Mouse (Mus musculus) lung, postnatal 4 days (tissue): ENCODE results near the gene Spg7.
"Not testable (repeated sequence)": the region's sequence is repeated elsewhere in the genome, so short reads cannot be mapped to it uniquely, and the experiment has no call there.

Source experiments
- DNase-seq, 2 experiments: peaks; one replicate each; pipeline ENCODE4 v3.0.0; 2021

Spg7 gene

DNA sequence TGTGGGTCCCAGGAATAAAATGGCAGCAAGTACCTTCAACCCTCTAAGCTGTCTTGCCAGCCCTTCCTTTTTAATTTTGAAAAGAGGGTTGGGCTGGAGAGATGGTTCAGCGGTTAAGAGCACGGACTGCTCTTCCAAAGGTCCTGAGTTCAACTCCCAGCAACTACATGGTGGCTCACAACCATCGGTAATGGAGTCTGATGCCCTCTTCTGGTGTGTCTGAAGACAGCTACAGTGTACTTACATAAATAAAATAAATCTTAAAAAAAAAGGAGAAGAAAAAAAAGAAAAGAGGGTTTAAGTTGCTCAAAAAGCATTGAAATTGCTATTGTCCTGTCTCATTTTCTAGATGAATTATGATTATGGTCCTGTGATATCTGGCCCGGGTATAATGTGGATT, 38.5 kb downstream of the Spg7 start:
- DNase-seq = no peak

DNA sequence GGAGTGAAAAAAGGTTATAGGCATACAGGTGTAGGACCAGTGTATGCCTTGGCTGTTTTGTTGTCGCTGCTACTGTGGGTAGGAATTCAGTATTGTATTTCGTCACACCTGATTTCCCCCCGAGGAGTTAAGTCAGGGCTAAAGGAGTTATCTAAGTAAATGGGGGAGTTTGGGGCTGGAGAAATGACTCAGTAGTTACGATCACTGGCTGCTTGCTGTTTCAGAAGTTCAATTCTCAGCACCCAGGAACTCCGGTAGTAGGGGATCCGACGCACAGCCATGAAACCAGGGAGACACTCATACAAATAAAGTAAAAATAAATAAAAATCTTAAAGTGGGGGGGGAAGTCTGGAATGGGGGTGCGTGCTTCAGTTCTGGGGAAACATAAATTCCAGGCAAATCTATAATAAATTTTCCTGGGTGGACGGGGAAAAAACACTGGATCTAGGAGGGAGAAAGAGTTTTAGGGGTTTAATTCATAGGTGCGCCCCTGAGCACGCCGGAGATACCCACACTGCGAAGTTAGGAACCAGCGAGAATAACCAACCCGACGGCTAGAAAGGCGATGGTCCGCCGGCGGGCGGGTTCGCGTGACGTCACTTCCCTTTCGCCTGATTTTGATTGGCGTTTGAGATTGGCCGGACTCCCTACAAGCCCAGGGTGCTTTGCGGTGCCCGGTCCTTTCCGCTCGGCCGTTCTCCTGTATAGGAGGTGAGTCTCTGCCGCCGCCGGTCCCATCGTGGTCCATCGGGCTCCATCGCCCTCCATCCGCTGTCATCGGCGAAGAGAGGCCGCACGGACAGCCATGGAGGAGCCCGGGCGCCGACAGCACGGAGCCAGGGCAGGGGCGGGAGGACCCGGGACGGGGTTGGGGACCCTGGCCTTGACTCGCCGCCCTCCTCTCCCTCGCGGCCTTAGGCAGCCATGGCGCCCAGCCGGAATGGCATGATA, 39.3 kb downstream of the Spg7 start, which contains the start of gene Rpl13:
Rpl13 (plus strand) TSS at position 616 of the 951 bp plus-strand sequence.
- DNase-seq = peak; percentile 98

DNA sequence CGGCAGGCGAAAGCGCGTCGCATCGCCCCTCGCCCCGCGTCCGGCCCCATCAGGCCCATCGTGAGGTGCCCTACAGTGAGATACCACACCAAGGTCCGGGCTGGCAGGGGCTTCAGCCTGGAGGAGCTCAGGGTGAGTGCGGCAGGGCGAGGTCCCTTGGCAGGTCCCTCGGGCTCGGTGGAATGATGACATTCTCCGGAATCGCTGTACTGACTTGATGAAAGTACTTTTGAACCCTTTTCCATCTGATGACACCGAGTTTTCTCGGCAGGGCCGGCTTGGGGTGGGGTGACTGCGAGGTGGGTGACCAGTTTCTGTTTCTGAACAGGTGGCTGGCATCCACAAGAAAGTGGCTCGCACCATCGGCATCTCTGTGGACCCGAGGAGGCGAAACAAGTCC, 40.1 kb downstream of the Spg7 start:
- not testable (repeated sequence) for DNase-seq

DNA sequence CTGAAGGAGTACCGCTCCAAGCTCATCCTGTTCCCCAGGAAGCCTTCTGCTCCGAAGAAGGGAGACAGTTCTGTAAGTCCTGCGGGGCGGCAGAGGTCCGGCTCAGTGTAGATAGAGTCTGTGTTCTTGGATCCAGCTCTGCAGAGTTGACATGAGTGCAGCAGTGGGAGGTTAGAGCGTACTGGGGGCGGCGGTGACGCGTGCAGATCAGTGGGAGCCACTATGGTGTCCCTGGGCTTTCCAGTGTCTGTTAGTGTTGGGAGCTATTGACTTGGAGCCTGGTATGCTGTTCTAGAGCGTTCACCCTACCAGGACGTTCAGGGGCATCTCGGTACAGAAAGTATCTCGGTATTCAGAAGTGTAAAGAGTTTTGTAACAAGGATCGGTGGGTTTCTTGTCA, 40.5 kb downstream of the Spg7 start:
- DNase-seq = no peak

DNA sequence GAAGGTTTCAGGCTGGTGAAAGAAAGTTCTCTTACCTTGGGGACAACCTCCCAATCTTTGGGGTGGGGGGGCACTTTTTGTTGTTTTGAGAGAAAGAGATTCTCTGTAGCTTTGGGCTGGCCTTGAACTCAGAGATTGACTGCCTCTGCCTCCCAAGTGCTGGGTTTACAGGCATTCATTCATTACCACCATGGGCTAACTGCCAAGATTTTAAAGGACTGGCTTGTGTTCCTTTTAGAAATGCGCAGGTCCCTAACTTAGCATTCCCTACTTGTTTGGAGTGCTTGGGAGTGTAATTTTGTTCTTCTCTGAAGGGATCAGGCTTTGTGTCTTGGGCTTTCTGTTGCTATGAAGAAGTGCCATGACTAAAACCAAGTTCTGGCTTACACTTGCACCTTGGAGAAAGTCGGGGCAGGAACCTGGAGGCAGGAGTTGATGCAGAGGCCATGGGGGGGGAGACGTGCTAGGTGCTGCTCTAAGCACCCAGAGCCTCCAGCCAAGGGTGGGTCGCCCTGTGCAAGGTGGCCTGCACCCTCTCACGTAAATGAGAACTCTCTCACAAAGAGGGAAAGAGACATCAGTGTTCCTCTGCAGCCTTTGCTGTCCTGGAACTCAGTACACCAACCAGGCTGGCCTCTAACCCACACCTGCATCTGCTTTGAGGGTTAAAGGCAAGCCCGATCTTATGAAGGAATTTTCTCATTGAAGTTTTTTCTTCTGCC, 41.5 kb downstream of the Spg7 start:
- no peak for DNase-seq

DNA sequence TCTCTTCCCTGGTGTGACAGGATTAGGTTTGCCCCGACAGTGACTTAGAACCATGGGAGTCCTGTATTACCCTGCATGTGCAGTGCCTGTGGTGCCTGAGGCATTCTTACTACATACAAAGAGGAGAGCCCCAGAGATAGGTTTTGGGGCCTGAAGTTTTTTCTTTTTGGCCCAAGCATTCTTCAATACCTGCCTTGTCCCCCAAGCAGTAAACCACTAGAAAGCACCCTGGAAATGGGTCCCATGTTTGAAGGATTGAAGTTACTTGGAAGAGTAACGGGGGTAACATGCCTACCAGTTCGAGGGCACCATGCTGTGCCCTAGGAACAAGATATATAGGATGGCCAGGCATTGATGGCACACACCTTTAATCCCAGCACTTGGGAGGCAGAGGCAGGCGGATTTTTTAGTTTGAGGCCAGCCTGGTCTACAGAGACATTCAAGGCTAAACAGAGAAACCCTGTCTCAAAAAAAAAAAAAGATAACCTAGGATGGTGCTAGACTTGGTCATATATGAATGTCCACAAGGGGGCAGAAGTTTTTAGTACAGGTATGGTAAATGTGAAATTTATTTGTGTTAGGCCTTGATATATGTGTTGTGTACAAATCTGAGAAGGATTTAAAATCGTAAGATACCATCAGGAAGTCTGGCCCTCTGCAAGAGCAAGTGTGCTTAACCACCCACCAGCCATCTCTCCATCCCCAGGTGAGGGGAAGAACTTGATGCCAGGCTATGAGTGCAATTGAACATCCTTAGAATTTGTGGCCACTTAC, 43.0 kb downstream of the Spg7 start:
- DNase-seq = no peak

DNA sequence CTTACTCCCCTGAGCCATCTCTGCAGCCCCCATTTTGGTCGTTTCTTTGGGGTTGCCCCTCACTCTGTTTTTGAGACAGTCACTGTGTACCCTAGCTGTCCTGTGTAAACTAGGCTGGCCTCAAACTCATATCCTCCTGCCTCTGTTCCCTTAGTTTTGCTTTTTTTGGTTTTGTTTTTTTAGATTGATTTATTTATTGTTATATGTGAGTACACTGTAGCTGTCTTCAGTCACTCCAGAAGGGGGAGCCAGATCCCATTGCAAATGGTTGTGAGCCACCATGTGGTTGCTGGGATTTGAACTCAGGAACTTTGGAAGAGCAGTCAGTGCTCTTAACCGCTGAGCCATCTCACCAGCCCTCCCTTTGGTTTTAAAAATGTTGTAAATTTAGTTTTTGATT, 43.8 kb downstream of the Spg7 start:
- peak in 1 of 2 experiments; percentile 34 for DNase-seq

DNA sequence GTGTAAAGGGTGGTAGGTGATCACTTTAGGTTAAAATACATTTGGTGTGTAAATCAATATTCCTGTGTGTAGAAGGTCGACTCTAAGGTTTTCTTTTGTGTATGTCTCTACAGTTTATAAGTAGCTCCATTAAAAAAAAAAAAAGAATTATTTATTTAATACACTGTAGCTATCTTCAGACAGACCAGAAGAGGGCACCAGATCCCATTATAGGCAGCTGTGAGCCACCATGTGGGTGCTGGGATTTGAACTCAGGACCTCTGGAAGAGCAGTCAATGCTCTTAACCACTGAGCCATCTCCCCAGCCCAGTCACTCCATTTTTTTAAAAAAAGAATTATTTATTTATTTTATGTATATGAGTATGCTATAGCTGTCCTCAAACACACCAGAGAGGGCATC, 45.3 kb downstream of the Spg7 start:
- no peak for DNase-seq

DNA sequence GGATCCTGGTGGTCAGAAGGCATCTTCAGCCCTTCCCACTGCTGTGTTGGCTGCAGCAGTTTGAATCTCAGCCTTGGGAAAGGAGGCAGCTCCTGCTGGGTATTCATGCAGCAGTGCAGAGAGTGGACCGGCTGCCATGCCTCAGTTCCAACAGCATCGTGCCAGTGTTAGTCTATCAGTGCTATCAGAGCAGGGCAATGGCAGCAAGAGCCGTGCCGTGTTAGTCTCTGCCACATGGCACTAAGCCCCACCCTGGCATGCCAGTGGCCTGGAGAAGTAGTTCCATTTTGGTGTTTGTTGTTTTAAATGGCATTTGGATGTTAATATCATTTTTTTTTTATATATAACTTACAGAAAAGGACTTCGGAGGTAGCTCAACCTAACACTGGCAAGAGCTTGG, 46.2 kb downstream of the Spg7 start:
- DNase-seq = no peak

DNA sequence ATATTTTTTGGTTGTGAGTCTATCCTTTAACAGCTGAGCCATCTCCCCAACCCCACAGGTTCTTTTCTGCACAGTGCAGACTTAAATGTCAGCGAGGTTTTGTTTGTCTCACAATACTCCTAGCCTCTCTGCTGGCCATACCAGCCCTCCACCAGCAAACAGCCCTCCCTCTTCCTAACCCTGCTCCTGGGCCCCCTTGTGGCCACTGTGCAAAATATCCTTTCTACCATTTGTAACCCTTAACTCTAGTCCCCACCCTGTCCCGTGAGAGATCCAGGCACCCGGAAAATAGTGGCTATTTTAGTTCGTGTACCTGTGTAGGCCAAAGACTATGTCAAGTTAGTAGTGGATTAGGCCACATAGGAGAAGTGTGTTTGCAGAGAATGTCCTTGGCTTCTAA, 47.9 kb downstream of the Spg7 start:
- peak; percentile 54 to 66 for DNase-seq

DNA sequence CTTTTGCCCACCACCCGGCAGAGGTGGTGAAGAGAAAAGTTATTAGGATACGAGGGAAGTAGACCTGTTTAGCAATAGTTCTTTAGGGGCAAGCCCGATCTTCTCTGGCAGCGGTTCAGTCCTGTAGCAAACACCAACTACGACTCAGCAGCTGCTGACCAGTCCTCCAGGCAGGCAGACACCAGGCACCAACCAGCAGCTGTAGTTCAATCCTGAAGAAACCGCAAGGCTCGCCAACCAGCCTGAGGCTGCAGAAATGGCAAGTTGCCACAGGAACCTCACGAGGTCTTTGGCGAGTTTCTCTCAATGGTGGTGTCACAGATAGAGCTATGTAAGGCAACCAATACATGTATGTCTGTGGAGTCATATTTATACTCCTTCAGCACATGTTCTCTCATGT, 50.1 kb downstream of the Spg7 start:
- DNase-seq = peak in 1 of 2 experiments; percentile 59

DNA sequence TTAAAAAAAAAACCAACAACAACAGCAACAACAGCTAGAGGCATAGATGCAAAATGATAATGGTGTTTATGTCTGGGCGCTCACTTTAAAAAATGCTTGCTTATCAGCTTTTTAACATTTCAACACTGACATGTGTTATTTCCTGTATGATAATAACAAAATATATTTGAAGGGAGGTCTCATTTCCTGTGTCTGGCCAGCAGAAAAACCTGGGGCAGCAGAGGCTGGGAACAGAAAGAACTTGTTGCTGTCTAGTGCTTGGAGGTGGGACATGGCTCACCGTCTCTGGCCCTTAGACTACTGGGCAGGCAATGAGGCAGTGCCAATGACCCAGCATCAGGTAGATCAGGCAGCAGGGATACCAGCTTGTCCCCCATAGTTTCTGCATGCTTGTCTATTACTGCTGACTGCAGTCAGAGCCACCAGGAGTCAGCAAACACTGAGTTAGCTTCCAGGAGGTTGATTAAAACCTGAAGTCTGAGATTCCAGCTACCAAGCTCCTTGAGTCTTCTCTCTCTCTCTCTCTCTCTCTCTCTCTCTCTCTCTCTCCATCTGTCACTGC, 51.2 kb downstream of the Spg7 start:
- no peak for DNase-seq

DNA sequence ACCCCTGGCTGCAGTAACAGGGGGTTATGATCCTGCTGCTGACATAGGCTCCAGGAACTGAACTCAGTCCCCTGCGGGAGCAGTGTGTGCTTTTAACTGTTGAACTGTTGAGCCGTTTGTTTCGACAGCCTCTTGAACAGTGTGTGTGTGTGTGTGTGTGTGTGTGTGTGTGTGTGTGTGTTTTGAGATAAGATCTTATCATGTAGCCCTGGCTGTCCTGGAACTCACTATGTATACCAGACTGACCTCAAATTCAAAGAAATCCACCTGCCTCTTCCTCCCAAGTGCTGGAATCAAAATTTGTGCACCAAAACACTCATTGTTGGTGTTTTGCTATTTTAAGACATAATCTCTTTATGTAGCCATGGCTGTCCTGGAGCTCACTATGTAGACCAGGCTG, 51.9 kb downstream of the Spg7 start:
- DNase-seq = no peak

DNA sequence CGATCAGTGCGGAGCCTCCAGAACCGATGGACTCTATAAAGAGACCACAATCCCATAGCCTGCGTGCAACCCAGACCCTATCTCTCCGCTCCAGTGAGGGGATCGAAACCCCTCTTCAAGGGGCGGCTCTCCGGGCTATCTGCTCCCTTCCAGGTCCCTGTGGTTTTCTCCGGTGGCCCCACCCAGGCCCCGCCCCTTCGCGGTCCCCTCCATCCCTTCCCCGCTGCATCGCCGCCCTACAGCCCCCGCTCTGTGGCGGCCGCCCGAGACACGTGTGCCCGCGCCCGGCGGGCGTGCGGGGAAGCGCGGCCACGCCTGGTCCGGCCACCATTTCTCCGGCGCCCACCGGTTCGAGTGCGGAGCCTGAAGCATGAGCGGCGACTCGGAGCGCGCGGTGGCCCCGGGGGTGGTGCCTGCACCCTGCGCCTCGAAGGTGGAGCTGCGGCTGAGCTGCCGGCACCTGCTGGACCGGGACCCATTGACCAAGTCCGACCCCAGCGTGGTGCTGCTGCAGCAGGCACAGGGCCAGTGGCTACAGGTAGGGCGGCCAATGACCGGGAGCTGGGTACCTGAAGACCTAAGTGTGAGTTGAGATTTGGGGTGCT, 54.5 kb downstream of the Spg7 start, which contains the start of gene Cpne7:
Cpne7 (plus strand) TSS at position 248 of the 605 bp plus-strand sequence.
- DNase-seq = no peak

DNA sequence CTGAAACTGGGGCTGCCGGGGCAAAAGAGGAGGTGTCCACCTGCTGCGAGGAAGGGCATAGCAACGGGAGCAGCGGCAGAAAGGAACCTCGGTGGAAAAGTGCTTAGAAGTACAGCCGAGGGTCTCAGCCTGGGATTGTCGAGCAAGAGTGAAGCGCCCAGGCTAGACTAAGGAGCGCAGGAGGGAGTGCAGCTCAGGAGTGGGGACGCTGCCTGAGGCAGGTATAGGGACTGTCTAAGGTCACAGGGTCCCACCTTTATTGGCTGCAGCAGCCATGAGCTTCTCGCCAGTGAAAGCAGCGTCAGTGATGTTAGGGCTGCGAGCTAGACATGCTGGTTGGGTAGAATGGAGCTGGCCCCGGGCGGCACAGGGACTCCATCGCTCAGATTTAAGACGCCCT, 55.0 kb downstream of the Spg7 start:
- no peak for DNase-seq

DNA sequence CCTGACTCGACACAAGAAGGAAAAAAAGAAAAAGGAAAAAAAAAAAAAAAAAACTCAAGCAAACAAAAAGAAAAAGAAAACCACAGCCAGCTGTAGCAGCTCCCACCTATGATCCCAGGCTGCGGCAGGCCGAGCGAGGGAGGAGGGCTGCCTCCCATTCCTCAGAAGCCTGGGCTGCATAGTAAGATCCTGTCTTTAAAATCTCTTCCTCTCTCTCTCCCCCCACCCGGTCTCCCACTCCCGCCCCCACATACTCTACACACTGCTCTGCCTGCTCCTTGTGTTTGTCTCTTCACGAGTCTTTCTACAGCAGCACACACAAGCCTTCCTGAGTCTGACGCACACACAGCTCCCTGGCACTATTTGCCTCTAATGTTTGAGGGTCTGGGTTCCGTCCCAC, 59.3 kb downstream of the Spg7 start:
- no peak for DNase-seq

DNA sequence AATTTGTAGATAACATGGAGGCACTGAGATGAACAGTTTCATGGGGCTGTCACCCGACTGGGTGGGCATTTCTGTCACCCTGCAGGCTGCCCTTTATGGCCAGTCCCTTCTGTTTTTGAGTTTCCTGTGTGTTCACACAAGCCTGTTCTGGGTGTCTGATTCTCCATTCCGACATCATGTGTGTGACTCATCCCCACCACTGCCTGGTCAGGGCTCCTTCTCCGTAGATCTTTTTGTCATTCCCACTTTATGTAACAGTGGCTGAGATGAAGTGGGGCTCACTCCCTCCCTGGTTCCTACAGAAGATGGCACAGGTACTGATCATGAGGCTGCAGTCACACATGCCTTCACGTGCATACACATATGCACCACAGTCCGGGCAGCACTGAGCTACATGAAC, 59.9 kb downstream of the Spg7 start:
- DNase-seq = no peak

DNA sequence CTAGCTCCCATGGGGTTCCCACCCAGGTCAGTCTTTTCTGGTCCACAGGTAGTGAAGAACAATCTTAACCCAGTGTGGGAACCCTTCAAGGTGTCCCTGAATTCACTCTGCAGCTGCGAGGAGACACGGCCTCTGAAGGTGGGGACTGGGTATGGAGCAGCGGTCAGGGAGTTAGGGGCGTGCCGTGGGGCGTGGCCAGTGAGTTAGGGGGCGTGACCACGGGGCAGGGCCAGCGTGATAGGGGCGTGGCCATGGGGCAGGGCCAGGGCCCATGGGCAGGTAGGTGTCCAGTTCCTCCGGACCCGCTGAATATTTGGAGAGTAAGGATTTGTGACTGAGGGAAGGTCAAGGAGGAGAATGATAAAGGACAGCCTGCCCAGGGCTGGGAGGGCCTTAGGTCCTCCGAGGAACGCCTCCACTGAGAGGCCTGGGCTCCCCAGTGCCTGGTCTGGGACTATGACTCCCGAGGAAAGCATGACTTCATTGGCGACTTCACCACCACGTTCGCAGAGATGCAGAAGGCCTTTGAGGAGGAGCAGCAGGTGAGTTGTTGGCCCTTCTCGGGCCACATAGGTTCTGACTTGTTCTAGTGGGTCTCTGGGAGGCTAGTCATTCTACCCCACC, 63.6 kb downstream of the Spg7 start:
- DNase-seq = peak; percentile 70 to 81

DNA sequence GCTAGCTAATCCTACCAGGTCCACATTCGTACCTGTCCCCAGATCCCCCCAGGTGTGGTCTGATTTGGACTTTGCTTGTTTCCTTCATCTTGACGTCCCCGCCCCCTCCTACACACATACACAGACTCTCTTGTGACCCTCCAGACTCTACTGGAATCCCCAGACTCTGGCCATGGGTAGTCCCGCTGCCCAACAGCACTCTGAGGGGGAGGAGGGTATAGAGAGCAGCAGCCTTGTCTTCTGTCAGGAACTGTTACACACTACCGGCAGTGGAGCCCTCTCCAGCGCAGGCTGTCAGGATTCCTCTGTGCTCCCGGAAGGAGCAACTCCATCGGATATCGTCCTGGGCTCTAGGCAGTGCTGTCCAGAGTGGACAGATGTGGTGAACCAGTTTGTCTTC, 68.3 kb downstream of the Spg7 start:
- no peak for DNase-seq

DNA sequence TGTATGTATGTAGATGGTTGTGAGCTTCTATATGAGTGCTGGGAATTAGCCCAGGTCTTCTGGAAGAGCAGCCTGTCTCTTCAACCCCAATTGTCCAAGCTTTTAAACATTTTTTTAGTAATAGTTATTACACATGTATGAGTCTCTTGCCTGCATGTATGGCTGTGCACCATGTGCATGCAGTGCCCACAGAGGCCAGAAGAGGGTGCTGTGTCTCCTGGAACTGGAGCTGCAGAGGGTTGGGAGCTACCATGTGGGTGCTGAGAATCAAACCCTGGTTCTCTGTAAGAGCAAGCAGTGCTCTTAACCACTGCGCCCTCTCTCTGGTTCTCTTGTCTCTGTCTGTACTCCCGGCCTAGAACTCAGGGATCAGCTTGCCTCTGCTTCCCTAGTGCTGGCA, 70.2 kb downstream of the Spg7 start:
- DNase-seq = no peak

DNA sequence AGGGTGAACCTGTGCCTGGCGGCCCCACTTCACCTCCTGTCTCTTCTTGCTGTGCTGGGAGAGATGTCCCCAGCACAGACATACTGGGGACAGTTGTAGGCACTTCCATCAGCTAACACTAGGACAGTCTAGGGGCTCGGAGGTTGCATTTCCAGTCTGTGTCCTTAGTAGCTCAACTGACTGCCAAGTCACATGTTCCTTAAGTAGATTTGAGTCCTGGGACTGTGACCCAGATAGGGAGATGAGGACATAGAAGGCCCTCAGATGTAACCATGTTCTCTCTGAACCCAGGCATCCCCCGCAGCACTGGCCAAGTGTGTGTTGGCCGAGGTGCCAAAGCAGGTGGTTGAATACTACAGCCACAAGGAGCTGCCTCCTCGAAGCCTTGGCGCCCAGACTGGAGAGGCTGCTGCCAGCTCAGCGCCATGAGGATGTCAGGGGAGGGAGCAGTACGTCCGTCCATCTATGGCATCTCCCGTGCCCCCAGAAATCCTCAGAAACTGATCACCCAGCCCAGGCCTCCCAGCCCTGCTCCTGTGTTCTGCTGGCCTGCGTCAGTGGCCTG, 71.5 kb downstream of the Spg7 start:
- no peak for DNase-seq

DNA sequence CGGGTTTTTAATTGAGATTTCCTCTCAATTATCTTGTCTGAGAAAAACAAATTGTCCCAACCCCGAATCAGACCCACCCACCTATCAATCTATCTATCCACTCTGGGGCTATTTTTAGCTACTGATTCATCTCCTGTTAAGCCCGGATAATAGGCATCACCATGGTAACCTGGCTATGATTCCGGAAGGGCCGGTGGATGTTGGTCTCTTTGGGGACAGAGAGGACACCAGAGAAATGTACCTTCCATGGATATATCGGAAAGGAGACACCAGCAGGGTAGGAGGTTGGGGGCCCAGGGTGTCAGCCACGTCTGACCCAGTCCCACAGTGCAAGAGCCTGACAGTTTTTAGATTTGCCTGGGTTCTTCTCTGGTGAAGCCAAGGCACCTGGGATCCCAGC, 72.7 kb downstream of the Spg7 start:
- DNase-seq = no peak
